Mouse (Mus musculus) ES-Bruce4 (cell line): Measurements from ENCODE around the gene Odf4.

Experiments used
- CTCF ChIP-seq: IDR thresholded peaks from one replicate; pipeline ENCODE4 v1.8.1; 2011; ENCODE audit warnings: low read depth, low read length
- EP300 ChIP-seq: IDR thresholded peaks from 2 replicates; pipeline ENCODE4 v1.6.1; 2011; ENCODE audit warnings: low read depth, low read length; ENCODE audit not compliant: insufficient read depth
- POLR2A ChIP-seq: IDR thresholded peaks from one replicate; pipeline ENCODE4 v1.8.1; 2011; ENCODE audit warnings: low read length; ENCODE audit not compliant: insufficient read depth

GRCm38 (mm10) chr11:68945245-68945644 lies 18.4 kb upstream of the Odf4 start:
- TF ChIP-seq CTCF (no peak), POLR2A (no peak), EP300 (no peak)
